Mouse (Mus musculus): ENCODE measurements around the gene Adgrl1. TPM values are rescaled to one million over a fixed set of nuclear protein-coding genes. Genes with fewer than 3 reads are reported as not detected.

The Adgrl1 gene
- polyA plus RNA-seq, 1 experiment from 2014 or later: 54.8 TPM

- Histone ChIP-seq H3K4me3 (ENCODE audit: low read depth, low read length) (no peak overlapping the region), H3K9me3 (replicated peaks; ENCODE audit: control insufficient read depth, low read length, poor library complexity, severe bottlenecking) (no peaks in the 10 kb centered on the region), H3K9ac (ENCODE audit: low read depth, low read length) (no peak overlapping the region), H3K27me3 (ENCODE audit: control insufficient read depth, insufficient read depth, low read depth, low read length) (no peaks in the 10 kb centered on the region), H3K4me2 (ENCODE audit: low read length) (no peak overlapping the region), H3K36me3 (ENCODE audit: control insufficient read depth, insufficient read depth, low read length) (peaks cover 79% of the 10 kb centered on the region), H3K4me1 (ENCODE audit: control insufficient read depth, insufficient read depth, low read length) (no peaks in the 10 kb centered on the region), H3K27ac (ENCODE audit: low read length) (no peak overlapping the region)
- WGBS: 87% methylated on average over 2 of the region's 2 CpGs
- no peak for ATAC-seq
Observed at GRCm38 (mm10) chr8:83934994-83935393, 35.1 kb downstream of the Adgrl1 start.

GRCm38 (mm10) chr8:83935435-83935834 is 35.5 kb downstream of the Adgrl1 start:
- 91% methylated on average over 8 of the region's 8 CpGs for WGBS
- no peaks in the 10 kb centered on the region for H3K4me1 ChIP-seq (ENCODE audit: control insufficient read depth, insufficient read depth, low read length)
- H3K9me3 ChIP-seq (replicated peaks; ENCODE audit: control insufficient read depth, low read length, poor library complexity, severe bottlenecking): no peaks in the 10 kb centered on the region
- ATAC-seq: no peak
- H3K27ac ChIP-seq (ENCODE audit: low read length): no peak overlapping the region
- no peak overlapping the region for H3K9ac ChIP-seq (ENCODE audit: low read depth, low read length)
- H3K4me3 ChIP-seq (ENCODE audit: low read depth, low read length): no peak overlapping the region
- no peak overlapping the region for H3K4me2 ChIP-seq (ENCODE audit: low read length)
- peaks cover 81% of the 10 kb centered on the region for H3K36me3 ChIP-seq (ENCODE audit: control insufficient read depth, insufficient read depth, low read length)
- no peaks in the 10 kb centered on the region for H3K27me3 ChIP-seq (ENCODE audit: control insufficient read depth, insufficient read depth, low read depth, low read length)

- H3K4me2 ChIP-seq (ENCODE audit: low read length): no peak overlapping the region
- no peaks in the 10 kb centered on the region for H3K9me3 ChIP-seq (replicated peaks; ENCODE audit: control insufficient read depth, low read length, poor library complexity, severe bottlenecking)
- H3K27ac ChIP-seq (ENCODE audit: low read length): no peak overlapping the region
- no peak for ATAC-seq
- H3K4me3 ChIP-seq (ENCODE audit: low read depth, low read length): no peak overlapping the region
- 92% methylated on average over 7 of the region's 7 CpGs for WGBS
- peaks cover 64% of the 10 kb centered on the region for H3K36me3 ChIP-seq (ENCODE audit: control insufficient read depth, insufficient read depth, low read length)
- H3K9ac ChIP-seq (ENCODE audit: low read depth, low read length): no peak overlapping the region
- H3K27me3 ChIP-seq (ENCODE audit: control insufficient read depth, insufficient read depth, low read depth, low read length): no peaks in the 10 kb centered on the region
- H3K4me1 ChIP-seq (ENCODE audit: control insufficient read depth, insufficient read depth, low read length): no peaks in the 10 kb centered on the region
Observed at GRCm38 (mm10) chr8:83937645-83938044, 37.7 kb downstream of the Adgrl1 start.

- Histone ChIP-seq H3K36me3 (ENCODE audit: control insufficient read depth, insufficient read depth, low read length) (peaks cover 57% of the 10 kb centered on the region), H3K4me1 (ENCODE audit: control insufficient read depth, insufficient read depth, low read length) (no peaks in the 10 kb centered on the region), H3K4me3 (ENCODE audit: low read depth, low read length) (no peak overlapping the region), H3K27ac (ENCODE audit: low read length) (no peak overlapping the region), H3K4me2 (ENCODE audit: low read length) (no peak overlapping the region), H3K9me3 (replicated peaks; ENCODE audit: control insufficient read depth, low read length, poor library complexity, severe bottlenecking) (no peaks in the 10 kb centered on the region), H3K9ac (ENCODE audit: low read depth, low read length) (no peak overlapping the region), H3K27me3 (ENCODE audit: control insufficient read depth, insufficient read depth, low read depth, low read length) (no peaks in the 10 kb centered on the region)
- WGBS: 97% methylated on average over 15 of the region's 15 CpGs
- ATAC-seq: peak; percentile 11; the same call in 1 of the 2 replicates
Observed at GRCm38 (mm10) chr8:83938330-83938729, 38.4 kb downstream of the Adgrl1 start.

- no peaks in the 10 kb centered on the region for H3K4me1 ChIP-seq (ENCODE audit: control insufficient read depth, insufficient read depth, low read length)
- ATAC-seq: no peak
- 91% methylated on average over 6 of the region's 6 CpGs for WGBS
- no peak overlapping the region for H3K9ac ChIP-seq (ENCODE audit: low read depth, low read length)
- no peaks in the 10 kb centered on the region for H3K27me3 ChIP-seq (ENCODE audit: control insufficient read depth, insufficient read depth, low read depth, low read length)
- peaks cover 30% of the 10 kb centered on the region for H3K36me3 ChIP-seq (ENCODE audit: control insufficient read depth, insufficient read depth, low read length)
- H3K4me2 ChIP-seq (ENCODE audit: low read length): no peak overlapping the region
- H3K9me3 ChIP-seq (replicated peaks; ENCODE audit: control insufficient read depth, low read length, poor library complexity, severe bottlenecking): no peaks in the 10 kb centered on the region
- no peak overlapping the region for H3K27ac ChIP-seq (ENCODE audit: low read length)
- H3K4me3 ChIP-seq (ENCODE audit: low read depth, low read length): no peak overlapping the region
Observed at GRCm38 (mm10) chr8:83941066-83941677, 41.3 kb downstream of the Adgrl1 start.

GRCm38 (mm10) chr8:83942446-83942845 is 42.5 kb downstream of the Adgrl1 start:
- Histone ChIP-seq H3K4me2 (ENCODE audit: low read length) (no peak overlapping the region), H3K27me3 (ENCODE audit: control insufficient read depth, insufficient read depth, low read depth, low read length) (no peaks in the 10 kb centered on the region), H3K4me3 (ENCODE audit: low read depth, low read length) (no peak overlapping the region), H3K27ac (ENCODE audit: low read length) (no peak overlapping the region), H3K9ac (ENCODE audit: low read depth, low read length) (no peak overlapping the region), H3K4me1 (ENCODE audit: control insufficient read depth, insufficient read depth, low read length) (no peaks in the 10 kb centered on the region), H3K36me3 (ENCODE audit: control insufficient read depth, insufficient read depth, low read length) (peaks cover 19% of the 10 kb centered on the region), H3K9me3 (replicated peaks; ENCODE audit: control insufficient read depth, low read length, poor library complexity, severe bottlenecking) (no peaks in the 10 kb centered on the region)
- ATAC-seq: no peak
- WGBS: 76% methylated on average over 1 of the region's 1 CpGs

- Histone ChIP-seq H3K9ac (ENCODE audit: low read depth, low read length) (no peak overlapping the region), H3K4me3 (ENCODE audit: low read depth, low read length) (no peak overlapping the region), H3K4me1 (ENCODE audit: control insufficient read depth, insufficient read depth, low read length) (no peaks in the 10 kb centered on the region), H3K9me3 (replicated peaks; ENCODE audit: control insufficient read depth, low read length, poor library complexity, severe bottlenecking) (no peaks in the 10 kb centered on the region), H3K36me3 (ENCODE audit: control insufficient read depth, insufficient read depth, low read length) (no peaks in the 10 kb centered on the region; the same call in 1 of the 2 replicates), H3K27me3 (ENCODE audit: control insufficient read depth, insufficient read depth, low read depth, low read length) (no peaks in the 10 kb centered on the region), H3K4me2 (ENCODE audit: low read length) (no peak overlapping the region), H3K27ac (ENCODE audit: low read length) (no peak overlapping the region)
- ATAC-seq: no peak
- WGBS: 72% methylated on average over 3 of the region's 3 CpGs
Observed at GRCm38 (mm10) chr8:83945540-83945939, 45.6 kb downstream of the Adgrl1 start.

- Histone ChIP-seq H3K4me2 (ENCODE audit: low read length) (peak overlapping the region; percentile 97), H3K4me3 (ENCODE audit: low read depth, low read length) (peak overlapping the region; percentile 46), H3K9ac (ENCODE audit: low read depth, low read length) (peak overlapping the region; percentile 50), H3K27me3 (ENCODE audit: control insufficient read depth, insufficient read depth, low read depth, low read length) (no peaks in the 10 kb centered on the region), H3K9me3 (replicated peaks; ENCODE audit: control insufficient read depth, low read length, poor library complexity, severe bottlenecking) (no peaks in the 10 kb centered on the region), H3K27ac (ENCODE audit: low read length) (peak overlapping the region; percentile 60), H3K4me1 (ENCODE audit: control insufficient read depth, insufficient read depth, low read length) (peaks cover 6% of the 10 kb centered on the region), H3K36me3 (ENCODE audit: control insufficient read depth, insufficient read depth, low read length) (no peaks in the 10 kb centered on the region)
- under 1% methylated on average over 14 of the region's 14 CpGs for WGBS
- ATAC-seq: no peak
Observed at GRCm38 (mm10) chr8:83954749-83955105, 54.8 kb downstream of the Adgrl1 start.

- Histone ChIP-seq H3K9me3 (replicated peaks; ENCODE audit: control insufficient read depth, low read length, poor library complexity, severe bottlenecking) (no peaks in the 10 kb centered on the region), H3K4me3 (ENCODE audit: low read depth, low read length) (peak within 1 kb of the TSS; percentile 46), H3K27me3 (ENCODE audit: control insufficient read depth, insufficient read depth, low read depth, low read length) (no peaks in the 10 kb centered on the region), H3K9ac (ENCODE audit: low read depth, low read length) (peak within 1 kb of the TSS; percentile 50), H3K27ac (ENCODE audit: low read length) (peak within 1 kb of the TSS; percentile 60), H3K4me1 (ENCODE audit: control insufficient read depth, insufficient read depth, low read length) (peaks cover 6% of the 10 kb centered on the region), H3K4me2 (ENCODE audit: low read length) (peak within 1 kb of the TSS; percentile 97), H3K36me3 (ENCODE audit: control insufficient read depth, insufficient read depth, low read length) (no peaks in the 10 kb centered on the region)
- WGBS: under 1% methylated on average over 73 of the region's 75 CpGs
- peak; percentile 100 for ATAC-seq
Observed at GRCm38 (mm10) chr8:83955106-83955957, 55.4 kb downstream of the Adgrl1 start, which contains the start of the genes Gm10644 and Asf1b. Gene Gm10644 (minus strand): TSS chr8:83955205. Gene Asf1b (plus strand): TSS chr8:83955507.

All from midbrain, embryonic 16.5 days (tissue).